26 mouse cellular contexts compared by ENCODE assay signal in genomic region chr15:10704328-10704727, GRCm38 (mm10). TPM values are rescaled to one million over a fixed set of nuclear protein-coding genes. Genes with fewer than 3 reads are reported as not detected.
A peak's percentile ranks its signal among the peaks of the same experiment; 100 is the strongest.
DNase-seq lines count a peak whose midpoint lies in the region; ATAC-seq lines count a peak whose summit lies in the region.
"Had no signal": no experiment of that assay in that cellular context is flagged by ENCODE, and none has a peak within 500 bp of the region (broad histone marks: within the 10 kb centered on the region; RNA-seq: fewer than 3 reads in every experiment).

No protein-coding gene starts in this region.

- DNase-seq in forebrain, embryonic 11.5 days (ENCODE audit: low spot score) = no peak
- peak; percentile 67 for DNase-seq in ovary, postnatal 36 days (ENCODE audit: low spot score)
- no peak for DNase-seq in ovary, postnatal 10 days (ENCODE audit: low spot score)
- DNase-seq in embryonic facial prominence, embryonic 14.5 days (ENCODE audit: low spot score) = peak; percentile 66
- no peak for DNase-seq in urinary bladder, postnatal 14 days (ENCODE audit: low spot score)
- DNase-seq: cerebellum, adult 18-20 months; cerebellum, postnatal 25 days; embryo, embryonic 11 days; gastrocnemius, adult 2 months; heart, postnatal 36 days; kidney, postnatal 25 days; layer of hippocampus, postnatal 36 days; lung, adult 18-20 months; lung, postnatal 10 days; right cerebral cortex, adult 18-20 months had no signal

- no peaks in the 10 kb centered on the region for H3K27me3 ChIP-seq in forebrain, embryonic 16.5 days (replicated peaks; ENCODE audit: control insufficient read depth, insufficient read depth, low read length)
- no peaks in the 10 kb centered on the region for H3K27me3 ChIP-seq in forebrain, embryonic 11.5 days (ENCODE audit: control insufficient read depth, insufficient read depth, low read length)
- no peaks in the 10 kb centered on the region for H3K27me3 ChIP-seq in embryonic facial prominence, embryonic 14.5 days (replicated peaks; ENCODE audit: control insufficient read depth, insufficient read depth, low read length)
- H3K27me3 ChIP-seq: forebrain, embryonic 13.5 days; heart, embryonic 15.5 days; limb, embryonic 13.5 days; liver, embryonic 12.5 days; midbrain, embryonic 13.5 days; stomach, embryonic 15.5 days had no signal

- H3K27ac ChIP-seq in forebrain, embryonic 16.5 days (ENCODE audit: low read length) = 0 out of 2 replicates have a peak overlapping the region, but pooled peaks have one; percentile 27
- no peak overlapping the region for H3K27ac ChIP-seq in forebrain, embryonic 11.5 days (ENCODE audit: low read depth, low read length)
- 0 out of 2 replicates have a peak overlapping the region, but pooled peaks have one; percentile 5 for H3K27ac ChIP-seq in embryonic facial prominence, embryonic 14.5 days (replicated peaks; ENCODE audit: low read depth, low read length)
- H3K27ac ChIP-seq: forebrain, embryonic 13.5 days; gastrocnemius, adult 2 months; heart, embryonic 15.5 days; hindbrain, embryonic 14.5 days; layer of hippocampus, adult 2 months; limb, embryonic 13.5 days; liver, embryonic 12.5 days; midbrain, embryonic 13.5 days; stomach, embryonic 15.5 days had no signal

- H3K4me1 ChIP-seq in forebrain, embryonic 16.5 days (replicated peaks; ENCODE audit: control insufficient read depth, insufficient read depth, low read length) = peaks cover 8% of the 10 kb centered on the region
- no peaks in the 10 kb centered on the region; the same call in 1 of the 2 replicates for H3K4me1 ChIP-seq in forebrain, embryonic 11.5 days (replicated peaks; ENCODE audit: control insufficient read depth, insufficient read depth, low read length)
- H3K4me1 ChIP-seq in embryonic facial prominence, embryonic 14.5 days (ENCODE audit: control insufficient read depth, insufficient read depth, low read length) = peaks cover 26% of the 10 kb centered on the region
- H3K4me1 ChIP-seq: liver, embryonic 12.5 days had no signal

- H3K9me3 ChIP-seq in forebrain, embryonic 16.5 days (ENCODE audit: control insufficient read depth, low read length) = no peaks in the 10 kb centered on the region
- no peaks in the 10 kb centered on the region for H3K9me3 ChIP-seq in forebrain, embryonic 11.5 days (ENCODE audit: control insufficient read depth, low read length)
- no peaks in the 10 kb centered on the region for H3K9me3 ChIP-seq in embryonic facial prominence, embryonic 14.5 days (ENCODE audit: control insufficient read depth, low read length)
- H3K9me3 ChIP-seq: forebrain, embryonic 13.5 days; heart, embryonic 15.5 days; limb, embryonic 13.5 days; liver, embryonic 12.5 days; midbrain, embryonic 13.5 days; stomach, embryonic 15.5 days had no signal

- H3K36me3 ChIP-seq in forebrain, embryonic 16.5 days (ENCODE audit: control insufficient read depth, insufficient read depth) = no peaks in the 10 kb centered on the region
- H3K36me3 ChIP-seq in forebrain, embryonic 11.5 days (ENCODE audit: control insufficient read depth, insufficient read depth, low read length) = no peaks in the 10 kb centered on the region
- peaks cover 12% of the 10 kb centered on the region; the same call in 1 of the 2 replicates for H3K36me3 ChIP-seq in embryonic facial prominence, embryonic 14.5 days (ENCODE audit: control insufficient read depth, insufficient read depth, low read length)
- H3K36me3 ChIP-seq: heart, embryonic 15.5 days; stomach, embryonic 15.5 days had no signal

- no peak overlapping the region for H3K4me2 ChIP-seq in forebrain, embryonic 16.5 days (ENCODE audit: low read length)
- H3K4me2 ChIP-seq in forebrain, embryonic 11.5 days (ENCODE audit: low read depth, low read length, severe bottlenecking) = no peak overlapping the region
- H3K4me2 ChIP-seq in embryonic facial prominence, embryonic 14.5 days (ENCODE audit: low read depth, low read length) = no peak overlapping the region
- H3K4me2 ChIP-seq: forebrain, embryonic 13.5 days; heart, embryonic 15.5 days; hindbrain, embryonic 14.5 days; limb, embryonic 13.5 days; liver, embryonic 12.5 days; midbrain, embryonic 13.5 days; stomach, embryonic 15.5 days had no signal

- H3K4me3 ChIP-seq in forebrain, embryonic 16.5 days (replicated peaks; ENCODE audit: low read length) = no peak overlapping the region
- H3K4me3 ChIP-seq in forebrain, embryonic 11.5 days (ENCODE audit: low read depth, low read length) = no peak overlapping the region
- H3K4me3 ChIP-seq in embryonic facial prominence, embryonic 14.5 days (ENCODE audit: low read depth, low read length) = no peak overlapping the region
- H3K4me3 ChIP-seq: erythroblast, embryonic 14.5 days; forebrain, embryonic 13.5 days; gastrocnemius, adult 2 months; heart, embryonic 15.5 days; layer of hippocampus, adult 2 months; limb, embryonic 13.5 days; liver, embryonic 12.5 days; midbrain, embryonic 13.5 days; stomach, embryonic 15.5 days had no signal

- 83% methylated on average over 8 of the region's 8 CpGs for whole genome bisulfite sequencing in forebrain, embryonic 16.5 days
- WGBS in forebrain, embryonic 11.5 days = 87% methylated on average over 8 of the region's 8 CpGs
- 59% methylated on average over 8 of the region's 8 CpGs for WGBS in embryonic facial prominence, embryonic 14.5 days

- H3K9ac ChIP-seq in forebrain, embryonic 16.5 days (replicated peaks; ENCODE audit: low read depth, low read length) = no peak overlapping the region
- no peak overlapping the region for H3K9ac ChIP-seq in forebrain, embryonic 11.5 days (ENCODE audit: low read length)
- H3K9ac ChIP-seq in embryonic facial prominence, embryonic 14.5 days (ENCODE audit: low read depth, low read length) = no peak overlapping the region
- H3K9ac ChIP-seq: forebrain, embryonic 13.5 days; heart, embryonic 15.5 days; hindbrain, embryonic 14.5 days; limb, embryonic 13.5 days; liver, embryonic 12.5 days; midbrain, embryonic 13.5 days; stomach, embryonic 15.5 days had no signal

- ATAC-seq in forebrain, embryonic 16.5 days = no peak
- ATAC-seq in forebrain, embryonic 11.5 days (replicated peaks; ENCODE audit: low FRiP score) = no peak
- ATAC-seq in embryonic facial prominence, embryonic 14.5 days (ENCODE audit: low read depth) = no peak
- ATAC-seq in megakaryocyte, adult 5-6 weeks (ENCODE audit: poor library complexity, severe bottlenecking) = no peak
- ATAC-seq: forebrain, embryonic 13.5 days; liver, embryonic 12.5 days; midbrain, embryonic 13.5 days had no signal

RNA-seq across cellular contexts. Expression of gene Rai14, which starts 10.1 kb away (rescaled TPM):
- 33.3 and 40.0 TPM in 2 replicates for polyA plus RNA-seq in forebrain, embryonic 16.5 days (2015; fragmentation: Nextera tagmentation; extraction: Ambion mirVana)
- 58.2 and 61.5 TPM in 2 replicates for polyA plus RNA-seq in forebrain, embryonic 11.5 days (2014; fragmentation: Nextera tagmentation; extraction: Ambion mirVana)
- polyA plus RNA-seq in embryonic facial prominence, embryonic 14.5 days (2014; fragmentation: Nextera tagmentation; extraction: Ambion mirVana) = 52.4 and 53.4 TPM in 2 replicates
- 1.6 and 2.8 TPM in 2 replicates for total RNA-seq in megakaryocyte, adult 5-6 weeks (2015)
- 2.5 and 3.0 TPM in 2 replicates for total RNA-seq in megakaryocyte, adult 5-6 weeks (2017)
- polyA plus RNA-seq: erythroblast, embryonic 14.5 days had no signal

Comparison
In these comparisons a context has a peak if more than half of its experiments do, and no peak if none do; other contexts are left out.
1. DNase-seq: peak in ovary, postnatal 36 days (single experiment) and embryonic facial prominence, embryonic 14.5 days (single experiment); none in forebrain, embryonic 11.5 days (single experiment), ovary, postnatal 10 days (single experiment) and urinary bladder, postnatal 14 days (single experiment).